Mouse (Mus musculus) layer of hippocampus, postnatal 14 days (tissue): ENCODE results near the gene Pdik1l. TPM values are rescaled to one million over a fixed set of nuclear protein-coding genes. Genes with fewer than 3 reads are reported as not detected.

Experiments
- DNase-seq, 2 experiments: peaks; one replicate each; pipeline ENCODE4 v3.0.0; 2021 to 2022; ENCODE audit warnings: low spot score in 2 of 2, mixed read lengths in 1 of 2
- total RNA-seq, 2 experiments: library from RNA; stranded (reverse); gene quantifications; 2 replicates each; pipeline ENCODE4 v1.2.3; 2021

Pdik1l gene
- total RNA-seq, 2 experiments from 2014 or later, result 21.5 to 21.9 TPM

DNA sequence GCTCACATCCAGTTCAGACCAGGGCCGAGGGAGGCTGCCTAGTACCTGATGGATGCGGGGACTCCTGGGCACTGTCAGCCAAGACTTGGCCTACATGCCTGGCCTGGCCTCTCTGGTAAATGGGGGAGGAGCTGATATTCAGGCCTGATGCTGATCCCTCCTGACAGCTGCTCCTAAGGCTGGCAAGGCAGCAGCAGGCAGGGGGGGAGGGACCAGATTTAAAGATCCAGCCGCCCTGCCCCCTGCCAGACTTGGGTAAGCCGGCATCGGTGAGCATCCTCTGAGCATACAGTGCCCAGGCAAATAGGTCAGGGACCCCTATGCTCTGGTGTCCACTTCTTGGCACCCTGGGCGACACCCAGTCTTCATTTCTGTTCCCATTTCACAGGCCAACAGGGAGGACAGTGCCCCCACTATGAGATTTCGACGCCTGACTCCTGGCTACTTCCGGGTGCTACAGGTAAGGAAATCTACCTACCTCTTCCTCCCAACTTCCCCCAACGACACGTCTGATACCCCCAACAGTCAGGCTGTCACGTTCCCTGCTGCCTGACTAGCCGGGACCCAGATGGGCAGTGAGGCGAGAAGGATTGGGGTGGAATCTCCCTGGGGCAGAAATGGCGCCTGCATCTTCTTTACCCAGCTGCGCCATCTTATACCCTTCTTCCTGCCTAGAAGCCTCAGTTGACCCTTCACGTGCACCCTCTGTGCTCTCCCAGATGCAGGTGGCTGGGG is 44.0 kb downstream of the Pdik1l start, which contains the start of gene E130218I03Rik:
Gene E130218I03Rik (plus strand): TSS at position 147 of the 735 bp plus-strand sequence.
- DNase-seq, result no peak

DNA sequence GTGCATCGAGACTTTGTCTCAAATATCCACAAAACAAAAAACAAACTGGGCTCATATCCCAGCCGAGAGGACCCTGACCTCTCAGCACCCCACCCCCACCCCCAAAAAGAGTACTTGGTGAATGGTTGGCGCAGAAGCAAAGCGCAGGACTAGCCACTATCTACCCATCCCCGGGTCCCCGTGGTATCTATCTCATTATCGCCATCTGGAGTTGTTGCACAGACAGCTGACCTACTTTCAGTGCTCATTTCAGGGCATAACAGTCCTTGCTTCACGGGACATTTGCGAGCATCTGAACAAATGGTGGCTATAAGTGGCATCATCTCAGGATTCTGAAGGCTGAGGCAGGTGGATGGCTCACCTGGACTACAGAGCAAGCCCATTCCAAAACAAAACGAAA is 49.0 kb downstream of the Pdik1l start:
- no peak for DNase-seq

DNA sequence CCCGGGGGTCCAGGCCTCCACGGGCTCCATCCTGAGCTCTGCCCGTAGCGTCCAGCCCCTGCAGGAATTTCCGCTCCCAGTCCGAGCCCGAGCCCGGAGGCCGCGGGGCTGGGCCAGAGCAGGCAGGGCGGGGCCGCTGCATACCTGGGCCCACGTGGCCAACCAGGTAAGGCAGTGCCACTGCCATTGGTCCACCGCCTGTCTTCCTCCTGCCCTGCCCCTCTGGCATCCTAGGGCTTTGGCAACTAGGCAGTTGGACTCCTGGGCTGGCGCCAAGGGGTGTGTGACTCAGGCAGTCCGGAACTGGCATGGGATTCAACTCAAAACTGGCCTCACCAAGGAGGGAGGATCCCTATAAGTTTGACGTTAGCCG is 49.4 kb downstream of the Pdik1l start, which contains the start of gene Cnksr1:
Gene Cnksr1 (minus strand): TSS at position 121 of the 373 bp plus-strand sequence.
- DNase-seq, result peak in 1 of 2 experiments; percentile 44

DNA sequence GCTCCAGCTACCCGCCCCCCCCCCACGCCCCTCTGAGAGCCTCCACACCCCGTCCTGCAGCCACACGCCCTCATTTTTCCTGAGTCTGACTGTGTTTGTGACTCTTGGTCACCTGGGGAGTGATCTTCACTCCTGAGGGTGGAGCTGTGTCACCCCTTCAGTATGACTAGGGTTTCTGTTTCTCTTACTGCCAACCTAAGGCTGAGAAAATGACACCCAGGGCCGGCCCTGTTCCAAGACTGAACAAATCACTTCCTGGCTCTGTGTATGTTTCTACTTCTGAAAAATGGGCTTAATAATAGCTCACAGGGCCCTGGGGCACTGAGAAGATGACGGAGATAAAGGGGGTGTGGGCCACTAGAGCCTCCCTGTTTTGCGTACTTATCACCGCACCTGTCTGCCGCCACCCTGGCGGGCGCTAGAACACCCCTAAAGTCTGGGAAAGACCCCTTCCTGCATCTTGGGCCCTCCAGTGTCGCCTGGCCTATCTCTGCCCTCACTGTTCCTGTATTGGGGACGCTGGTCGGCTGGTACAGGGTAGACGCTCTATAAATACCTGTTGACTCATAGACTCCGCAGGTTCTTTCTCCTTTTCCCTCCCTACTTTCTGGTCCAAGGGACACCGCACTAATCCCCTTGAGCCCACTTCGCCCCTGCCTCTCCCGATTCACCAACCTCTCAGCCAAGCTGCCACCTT is 50.0 kb downstream of the Pdik1l start:
- DNase-seq, result no peak

DNA sequence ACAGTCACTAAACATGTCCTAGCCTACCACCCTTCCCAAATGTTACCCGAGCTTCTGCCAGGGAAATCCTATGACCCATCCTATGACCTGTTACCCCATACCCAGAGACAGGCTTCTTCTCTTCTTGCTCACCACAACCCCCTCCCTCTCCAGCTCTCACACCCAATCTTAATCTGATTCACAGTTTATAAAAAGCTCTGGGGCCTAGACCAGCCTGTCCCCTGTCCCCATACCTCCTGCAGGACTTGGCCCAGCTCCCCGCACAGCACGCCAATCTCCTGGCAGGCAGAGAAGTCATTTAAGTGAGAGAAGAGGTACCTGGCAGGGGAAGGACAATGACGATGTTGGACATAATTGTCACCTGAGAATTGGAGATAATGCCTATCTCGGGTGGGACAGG is 52.8 kb downstream of the Pdik1l start:
- DNase-seq, result no peak

DNA sequence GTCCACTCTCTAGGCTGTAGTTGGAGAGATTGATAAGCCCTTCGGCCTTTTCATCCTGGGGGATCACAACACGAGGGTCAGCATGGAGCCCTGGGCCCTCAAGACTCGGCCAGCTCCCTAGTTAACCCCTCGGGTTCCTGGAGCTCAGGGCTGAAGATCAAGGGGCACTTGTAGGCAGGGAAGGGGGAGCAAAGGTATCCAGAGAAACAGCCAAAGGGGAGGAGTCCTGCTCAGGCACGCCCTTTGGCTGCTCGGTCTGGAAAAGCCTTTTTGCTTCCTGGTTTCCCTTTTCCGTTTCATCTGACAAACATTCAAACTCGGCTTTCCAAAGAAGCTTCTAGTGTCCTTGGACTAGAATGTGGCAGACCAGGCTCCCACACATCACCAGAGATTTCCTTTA is 57.3 kb downstream of the Pdik1l start:
- no peak for DNase-seq

DNA sequence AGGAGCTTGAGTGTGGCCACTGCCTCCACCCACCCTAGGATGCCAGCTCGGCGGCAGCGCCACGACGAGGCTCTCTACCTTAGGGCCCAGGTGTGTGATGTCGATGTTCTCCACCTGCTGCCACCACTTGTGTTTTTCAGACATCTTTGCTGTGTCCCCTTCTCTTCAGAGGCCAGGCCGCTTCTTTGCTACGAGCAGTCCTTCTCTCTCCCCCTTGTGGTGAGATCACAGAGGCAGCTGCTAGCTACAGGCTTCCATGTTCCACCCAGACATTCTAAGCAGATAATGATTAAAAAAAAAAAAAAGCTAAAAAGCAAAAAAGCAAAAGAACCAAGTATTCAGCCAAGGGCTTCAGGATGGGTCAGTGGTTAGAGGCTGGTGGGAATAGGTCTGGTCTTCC is 60.5 kb downstream of the Pdik1l start, which contains the start of gene Catsper4:
Gene Catsper4 (minus strand): TSS at position 190 of the 400 bp plus-strand sequence.
- peak in 1 of 2 experiments; percentile 16 for DNase-seq

Other genes with a start within 250 kb of the Pdik1l start
- not detected for gene Zfp683, start 234.1 kb downstream of the Pdik1l start, total RNA-seq
- gene Crybg2, start 227.1 kb downstream of the Pdik1l start, total RNA-seq, result 1 to 10 TPM; 1.2 to 2.2 TPM
- 1 to 10 TPM in 1 of 2 experiments, under 1 TPM in 1; 0.86 to 1.5 TPM for gene Cd52, start 192.8 kb downstream of the Pdik1l start, total RNA-seq
- 10 to 100 TPM; 22.0 to 24.2 TPM for gene Ubxn11, start 185.3 kb downstream of the Pdik1l start, total RNA-seq
- gene Sh3bgrl3, start 159.1 kb downstream of the Pdik1l start, total RNA-seq, result 100 to 1,000 TPM; 271 to 295 TPM
- 10 to 100 TPM; 14.4 to 15.2 TPM for gene Cep85, start 100.8 kb downstream of the Pdik1l start, total RNA-seq
- not detected for gene Gm7534, start 84.9 kb downstream of the Pdik1l start, total RNA-seq
- gene Catsper4, start 60.5 kb downstream of the Pdik1l start, total RNA-seq, result not detected
- gene Cnksr1, start 49.5 kb downstream of the Pdik1l start, total RNA-seq, result under 1 TPM; 0.19 to 0.58 TPM
- gene E130218I03Rik, start 44.2 kb downstream of the Pdik1l start, total RNA-seq, result not detected
- gene Zfp593, start 42.3 kb downstream of the Pdik1l start, total RNA-seq, result 10 to 100 TPM; 10.6 to 11.8 TPM
- not detected for gene Gm30191, start 41.0 kb downstream of the Pdik1l start, total RNA-seq
- gene Grrp1, start 33.8 kb downstream of the Pdik1l start, total RNA-seq, result 1 to 10 TPM; 3.6 to 4.1 TPM
- gene Trim63, start 27.2 kb upstream of the Pdik1l start, total RNA-seq, result under 1 TPM in 1 of 2 experiments, not detected in 1; 0.21 TPM
- gene Slc30a2, start 55.3 kb upstream of the Pdik1l start, total RNA-seq, result not detected
- 10 to 100 TPM; 37.6 to 39.5 TPM for gene Extl1, start 96.0 kb upstream of the Pdik1l start, total RNA-seq
- 10 to 100 TPM in 1 of 2 experiments, 1 to 10 TPM in 1; 7.8 to 10.9 TPM for gene Pafah2, start 108.4 kb upstream of the Pdik1l start, total RNA-seq
- 100 to 1,000 TPM; 425 to 454 TPM for gene Stmn1, start 180.4 kb upstream of the Pdik1l start, total RNA-seq
- gene Paqr7, start 208.8 kb upstream of the Pdik1l start, total RNA-seq, result 10 to 100 TPM; 47.7 to 54.8 TPM
- under 1 TPM; 0.31 to 0.69 TPM for gene Aunip, start 223.1 kb upstream of the Pdik1l start, total RNA-seq
- gene Mtfr1l, start 247.5 kb upstream of the Pdik1l start, total RNA-seq, result 10 to 100 TPM; 73.0 to 77.8 TPM